Mouse (Mus musculus): ENCODE results near the gene Bnc1. TPM values are rescaled to one million over a fixed set of nuclear protein-coding genes. Genes with fewer than 3 reads are reported as not detected.

Gene Bnc1
- total RNA-seq (2012; rRNA removed) (not detected in 2 replicates), total RNA-seq (2014; rRNA removed) (not detected in 2 replicates), polyA plus RNA-seq (2012; ENCODE audit: insufficient read length, low read depth) (not detected in 2 replicates)

DNA sequence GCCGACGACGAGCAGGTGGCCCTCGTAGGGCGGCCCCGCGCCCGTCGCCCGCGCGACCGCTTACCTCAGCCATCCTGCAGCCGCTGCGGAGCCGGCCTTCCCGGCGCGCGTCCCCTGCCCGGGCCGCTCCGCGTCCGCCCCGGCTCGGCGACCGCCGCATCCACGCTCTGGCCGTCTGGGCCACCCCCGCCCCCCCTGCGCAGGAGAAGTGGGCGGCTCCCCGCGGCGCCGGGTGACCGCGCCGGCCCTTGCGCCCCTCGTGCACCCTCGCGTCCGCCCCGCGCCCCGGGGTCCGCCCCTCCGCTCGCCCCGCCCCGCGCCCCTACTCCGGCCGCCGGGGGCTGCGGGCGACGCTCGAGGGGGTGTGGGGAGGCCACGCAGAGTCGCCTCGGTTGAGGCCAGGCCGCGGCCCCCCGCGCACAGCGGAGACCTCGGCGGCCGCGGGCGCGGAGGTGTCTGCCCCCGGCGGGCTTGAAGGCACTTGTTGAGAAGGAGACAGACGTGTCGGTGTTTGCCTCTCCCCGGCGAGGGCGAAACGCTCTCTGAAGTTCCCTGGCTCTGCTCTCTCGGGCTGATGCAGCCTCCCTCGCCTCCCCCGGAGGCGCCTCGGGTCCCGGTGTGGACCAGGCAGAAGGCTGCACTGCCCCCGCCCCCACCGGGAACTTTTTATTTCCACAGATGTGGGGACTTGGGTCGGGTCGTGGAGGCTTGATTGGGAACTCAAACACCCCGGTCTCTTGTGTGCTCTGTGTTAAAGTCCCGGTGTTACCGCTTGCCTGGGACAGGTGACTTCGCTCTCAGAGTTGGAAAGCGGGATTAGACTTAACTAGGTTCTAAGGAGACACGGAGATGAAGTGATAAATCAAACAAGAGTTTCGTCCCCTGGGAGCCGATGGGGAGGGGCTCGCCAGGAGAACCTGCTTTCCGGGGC lies at the start of gene Bnc1:
TSS of gene Bnc1 (minus strand) at position 162 of the 931 bp plus-strand sequence.
- in situ Hi-C loops (cut with MboI; ENCODE audit: low pct_ligation_motif_present, low pct_unique_long_range_greater_than_20kb, low sequenced_read_pairs), result no loop called here
- Histone ChIP-seq H3K27me3 (replicated peaks) (no peaks in the 10 kb centered on the region), H3K9ac (ENCODE audit: insufficient read depth, low read depth) (no peak within 1 kb of the TSS), H3K36me3 (replicated peaks in 1 of 2; ENCODE audit: control insufficient read depth in 1 of 2, insufficient read depth in 1 of 2, low read length in 1 of 2) (no peaks in the 10 kb centered on the region), H3K4me2 (ENCODE audit: insufficient read depth, low read depth, poor library complexity, severe bottlenecking) (no peak within 1 kb of the TSS), H3K9me3 (replicated peaks; ENCODE audit: low read length) (peaks cover 10% of the 10 kb centered on the region), H3K4me1 (ENCODE audit: control insufficient read depth in 1 of 2, insufficient read depth in 2 of 2) (no peaks in the 10 kb centered on the region), H3K4me3 (replicated peaks in 1 of 3; ENCODE audit: low read depth in 2 of 3, low read length in 2 of 3, poor library complexity in 1 of 3) (no peak within 1 kb of the TSS), H3K27ac (ENCODE audit: insufficient read depth, low read depth) (no peak within 1 kb of the TSS), H3K79me2 (replicated peaks; ENCODE audit: control insufficient read depth, extremely low read depth, insufficient read depth, poor library complexity, severe bottlenecking) (no peaks in the 10 kb centered on the region)
- DNase-seq (ENCODE audit: extremely low read depth), result no peak
- TF ChIP-seq ZC3H11A (IDR thresholded peaks at IDR 0.05; ENCODE audit: low read depth, low read length) (no peak), USF1 (IDR thresholded peaks at IDR 0.05; ENCODE audit: low read depth, low read length) (no peak), EP300 (IDR thresholded peaks at IDR 0.05; ENCODE audit: low read length) (no peak), RAD21 (IDR thresholded peaks at IDR 0.05; ENCODE audit: low read depth, low read length) (no peak), GABPA (IDR thresholded peaks at IDR 0.05; ENCODE audit: insufficient replicate concordance, low read depth, low read length) (no peak), KAT2A (IDR thresholded peaks at IDR 0.05; ENCODE audit: insufficient replicate concordance, low read length) (no peak), IRF4 (IDR thresholded peaks at IDR 0.05; ENCODE audit: low read depth, low read length) (no peak), ELF1 (IDR thresholded peaks at IDR 0.05; ENCODE audit: low read depth, low read length) (no peak), SMC3 (IDR thresholded peaks at IDR 0.05; ENCODE audit: low read depth, low read length) (no peak), POLR2AphosphoS2 (IDR thresholded peaks at IDR 0.05; ENCODE audit: low read depth, low read length) (no peak), NRF1 (IDR thresholded peaks at IDR 0.05; ENCODE audit: low read depth, low read length) (no peak), UBTF (IDR thresholded peaks at IDR 0.05; ENCODE audit: low read depth, low read length) (no peak), ETS1 (conservative IDR thresholded peaks at IDR 0.05; ENCODE audit: low read depth, low read length) (no peak), JUND (conservative IDR thresholded peaks at IDR 0.05; ENCODE audit: low read depth, low read length) (no peak), E2F4 (IDR thresholded peaks at IDR 0.05; ENCODE audit: insufficient replicate concordance, low read depth, low read length) (no peak), CHD2 (IDR thresholded peaks at IDR 0.05; ENCODE audit: low read length) (no peak), MAX (IDR thresholded peaks at IDR 0.05; ENCODE audit: low read length) (no peak)
- dilution Hi-C loops (cut with MboI; ENCODE audit: extremely low pct_ligation_motif_present, extremely low pct_unique_long_range_greater_than_20kb, low sequenced_read_pairs), result no loop called here

GRCm38 (mm10) chr7:82033347-82033746 lies 41.3 kb upstream of the Bnc1 start:
- no peak overlapping the region for H3K27ac ChIP-seq (ENCODE audit: insufficient read depth, low read depth)
- no peak overlapping the region for H3K4me3 ChIP-seq (replicated peaks in 1 of 3; ENCODE audit: low read depth in 2 of 3, low read length in 2 of 3, poor library complexity in 1 of 3)
- no peaks in the 10 kb centered on the region for H3K36me3 ChIP-seq (replicated peaks in 1 of 2; ENCODE audit: control insufficient read depth in 1 of 2, insufficient read depth in 1 of 2, low read length in 1 of 2)
- dilution Hi-C loops (cut with MboI; ENCODE audit: extremely low pct_ligation_motif_present, extremely low pct_unique_long_range_greater_than_20kb, low sequenced_read_pairs) (no loop called here), in situ Hi-C loops (cut with MboI; ENCODE audit: low pct_ligation_motif_present, low pct_unique_long_range_greater_than_20kb, low sequenced_read_pairs) (no loop called here)
- DNase-seq (ENCODE audit: extremely low read depth), result no peak
- no peak overlapping the region for H3K9ac ChIP-seq (ENCODE audit: insufficient read depth, low read depth)
- no peak overlapping the region for H3K4me2 ChIP-seq (ENCODE audit: insufficient read depth, low read depth, poor library complexity, severe bottlenecking)
- H3K27me3 ChIP-seq (replicated peaks), result no peaks in the 10 kb centered on the region
- H3K9me3 ChIP-seq (replicated peaks; ENCODE audit: low read length), result no peaks in the 10 kb centered on the region
- H3K4me1 ChIP-seq (ENCODE audit: control insufficient read depth in 1 of 2, insufficient read depth in 2 of 2), result 0 out of 4 replicates have a peak, but pooled peaks cover 0 to 2% of the 10 kb centered on the region in 2 experiments
- TF ChIP-seq CHD2 (IDR thresholded peaks at IDR 0.05; ENCODE audit: low read length) (no peak), CTCF (conservative IDR thresholded peaks at IDR 0.05 in 1 of 2, IDR thresholded peaks at IDR 0.05 in 1 of 2; ENCODE audit: low read depth in 2 of 2, low read length in 2 of 2) (no peak), EP300 (IDR thresholded peaks at IDR 0.05; ENCODE audit: low read length) (no peak), HCFC1 (IDR thresholded peaks at IDR 0.05; ENCODE audit: low read depth, low read length) (no peak), MAZ (IDR thresholded peaks at IDR 0.05; ENCODE audit: low read depth, low read length) (no peak), ZKSCAN1 (IDR thresholded peaks at IDR 0.05; ENCODE audit: borderline replicate concordance, low read depth, low read length) (no peak), POLR2AphosphoS2 (IDR thresholded peaks at IDR 0.05; ENCODE audit: low read depth, low read length) (no peak), JUND (conservative IDR thresholded peaks at IDR 0.05; ENCODE audit: low read depth, low read length) (no peak), NRF1 (IDR thresholded peaks at IDR 0.05; ENCODE audit: low read depth, low read length) (no peak), MAFK (IDR thresholded peaks at IDR 0.05; ENCODE audit: insufficient replicate concordance, low read length) (no peak), BHLHE40 (IDR thresholded peaks at IDR 0.05; ENCODE audit: low read depth, low read length) (no peak), ZNF384 (IDR thresholded peaks at IDR 0.05; ENCODE audit: low read depth, low read length) (no peak), MXI1 (IDR thresholded peaks at IDR 0.05; ENCODE audit: low read depth, low read length) (no peak)
- H3K79me2 ChIP-seq (replicated peaks; ENCODE audit: control insufficient read depth, extremely low read depth, insufficient read depth, poor library complexity, severe bottlenecking), result no peaks in the 10 kb centered on the region
